Mouse (Mus musculus): ENCODE data around the gene Vldlr. TPM values are rescaled to one million over a fixed set of nuclear protein-coding genes. Genes with fewer than 3 reads are reported as not detected.
A peak's percentile ranks its signal among the peaks of the same experiment; 100 is the strongest.

Vldlr gene
- polyA plus RNA-seq, 1 experiment, result 50.4 TPM

- TF ChIP-seq POLR2A (IDR thresholded peaks at IDR 0.05; ENCODE audit: low read depth, low read length) (no peak), CTCF (IDR thresholded peaks at IDR 0.05; ENCODE audit: borderline replicate concordance, insufficient read depth, low read length) (no peak)
- no peaks in the 10 kb centered on the region for H3K4me1 ChIP-seq (ENCODE audit: control insufficient read depth, insufficient read depth, low read length)
- no peak overlapping the region for H3K4me3 ChIP-seq (ENCODE audit: insufficient read depth, low read length)
- no peak overlapping the region for H3K27ac ChIP-seq (ENCODE audit: insufficient read depth, low read length)
Measured at GRCm38 (mm10) chr19:27227131-27227530, 10.8 kb downstream of the Vldlr start.

GRCm38 (mm10) chr19:27228254-27228653 is 12.0 kb downstream of the Vldlr start:
- no peak overlapping the region for H3K27ac ChIP-seq (ENCODE audit: insufficient read depth, low read length)
- no peak overlapping the region for H3K4me3 ChIP-seq (ENCODE audit: insufficient read depth, low read length)
- TF ChIP-seq POLR2A (IDR thresholded peaks at IDR 0.05; ENCODE audit: low read depth, low read length), result no peak
- TF ChIP-seq CTCF (IDR thresholded peaks at IDR 0.05; ENCODE audit: borderline replicate concordance, insufficient read depth, low read length), result no peak
- no peaks in the 10 kb centered on the region for H3K4me1 ChIP-seq (ENCODE audit: control insufficient read depth, insufficient read depth, low read length)

- Histone ChIP-seq H3K4me1 (ENCODE audit: control insufficient read depth, insufficient read depth, low read length) (no peaks in the 10 kb centered on the region), H3K27ac (ENCODE audit: insufficient read depth, low read length) (no peak overlapping the region), H3K4me3 (ENCODE audit: insufficient read depth, low read length) (no peak overlapping the region)
- TF ChIP-seq CTCF (IDR thresholded peaks at IDR 0.05; ENCODE audit: borderline replicate concordance, insufficient read depth, low read length) (no peak), POLR2A (IDR thresholded peaks at IDR 0.05; ENCODE audit: low read depth, low read length) (no peak)
Measured at GRCm38 (mm10) chr19:27233386-27233785, 17.1 kb downstream of the Vldlr start.

- TF ChIP-seq CTCF (IDR thresholded peaks at IDR 0.05; ENCODE audit: borderline replicate concordance, insufficient read depth, low read length) (no peak), POLR2A (IDR thresholded peaks at IDR 0.05; ENCODE audit: low read depth, low read length) (no peak)
- Histone ChIP-seq H3K4me3 (ENCODE audit: insufficient read depth, low read length) (no peak overlapping the region), H3K4me1 (ENCODE audit: control insufficient read depth, insufficient read depth, low read length) (no peaks in the 10 kb centered on the region), H3K27ac (ENCODE audit: insufficient read depth, low read length) (no peak overlapping the region)
Measured at GRCm38 (mm10) chr19:27239913-27240312, 23.6 kb downstream of the Vldlr start.

GRCm38 (mm10) chr19:27243527-27243926 is 27.2 kb downstream of the Vldlr start:
- H3K4me1 ChIP-seq (ENCODE audit: control insufficient read depth, insufficient read depth, low read length), result no peaks in the 10 kb centered on the region
- no peak for TF ChIP-seq CTCF (IDR thresholded peaks at IDR 0.05; ENCODE audit: borderline replicate concordance, insufficient read depth, low read length)
- TF ChIP-seq POLR2A (IDR thresholded peaks at IDR 0.05; ENCODE audit: low read depth, low read length), result no peak
- H3K27ac ChIP-seq (ENCODE audit: insufficient read depth, low read length), result no peak overlapping the region
- no peak overlapping the region for H3K4me3 ChIP-seq (ENCODE audit: insufficient read depth, low read length)

GRCm38 (mm10) chr19:27254756-27255155 is 38.5 kb downstream of the Vldlr start:
- no peak overlapping the region for H3K4me3 ChIP-seq (ENCODE audit: insufficient read depth, low read length)
- H3K27ac ChIP-seq (ENCODE audit: insufficient read depth, low read length), result no peak overlapping the region
- TF ChIP-seq CTCF (IDR thresholded peaks at IDR 0.05; ENCODE audit: borderline replicate concordance, insufficient read depth, low read length) (no peak), POLR2A (IDR thresholded peaks at IDR 0.05; ENCODE audit: low read depth, low read length) (no peak)
- peaks cover 3% of the 10 kb centered on the region; the same call in 1 of the 2 replicates for H3K4me1 ChIP-seq (ENCODE audit: control insufficient read depth, insufficient read depth, low read length)

GRCm38 (mm10) chr19:27255678-27256077 is 39.4 kb downstream of the Vldlr start:
- Histone ChIP-seq H3K4me3 (ENCODE audit: insufficient read depth, low read length) (no peak overlapping the region), H3K27ac (ENCODE audit: insufficient read depth, low read length) (no peak overlapping the region), H3K4me1 (ENCODE audit: control insufficient read depth, insufficient read depth, low read length) (peaks cover 4% of the 10 kb centered on the region)
- TF ChIP-seq POLR2A (IDR thresholded peaks at IDR 0.05; ENCODE audit: low read depth, low read length) (no peak), CTCF (IDR thresholded peaks at IDR 0.05; ENCODE audit: borderline replicate concordance, insufficient read depth, low read length) (no peak)

- Histone ChIP-seq H3K27ac (ENCODE audit: insufficient read depth, low read length) (peak overlapping the region; percentile 90), H3K4me3 (ENCODE audit: insufficient read depth, low read length) (no peak overlapping the region), H3K4me1 (ENCODE audit: control insufficient read depth, insufficient read depth, low read length) (peaks cover 6% of the 10 kb centered on the region)
- no peak for TF ChIP-seq POLR2A (IDR thresholded peaks at IDR 0.05; ENCODE audit: low read depth, low read length)
- no peak for TF ChIP-seq CTCF (IDR thresholded peaks at IDR 0.05; ENCODE audit: borderline replicate concordance, insufficient read depth, low read length)
Measured at GRCm38 (mm10) chr19:27260102-27260501, 43.8 kb downstream of the Vldlr start.

- Histone ChIP-seq H3K4me3 (ENCODE audit: insufficient read depth, low read length) (no peak overlapping the region), H3K27ac (ENCODE audit: insufficient read depth, low read length) (peak overlapping the region; percentile 90), H3K4me1 (ENCODE audit: control insufficient read depth, insufficient read depth, low read length) (peaks cover 6% of the 10 kb centered on the region)
- TF ChIP-seq POLR2A (IDR thresholded peaks at IDR 0.05; ENCODE audit: low read depth, low read length) (no peak), CTCF (IDR thresholded peaks at IDR 0.05; ENCODE audit: borderline replicate concordance, insufficient read depth, low read length) (no peak)
Measured at GRCm38 (mm10) chr19:27260621-27261278, 44.5 kb downstream of the Vldlr start.

- H3K4me1 ChIP-seq (ENCODE audit: control insufficient read depth, insufficient read depth, low read length), result peaks cover 6% of the 10 kb centered on the region
- no peak for TF ChIP-seq POLR2A (IDR thresholded peaks at IDR 0.05; ENCODE audit: low read depth, low read length)
- TF ChIP-seq CTCF (IDR thresholded peaks at IDR 0.05; ENCODE audit: borderline replicate concordance, insufficient read depth, low read length), result no peak
- no peak overlapping the region for H3K4me3 ChIP-seq (ENCODE audit: insufficient read depth, low read length)
- no peak overlapping the region for H3K27ac ChIP-seq (ENCODE audit: insufficient read depth, low read length)
Measured at GRCm38 (mm10) chr19:27262141-27262540, 45.9 kb downstream of the Vldlr start.

Measured in embryonic fibroblast, embryonic 13.5 days (primary cell).